Comparison of ENCODE assay signal across 7 mouse cellular contexts in the genomic region with DNA sequence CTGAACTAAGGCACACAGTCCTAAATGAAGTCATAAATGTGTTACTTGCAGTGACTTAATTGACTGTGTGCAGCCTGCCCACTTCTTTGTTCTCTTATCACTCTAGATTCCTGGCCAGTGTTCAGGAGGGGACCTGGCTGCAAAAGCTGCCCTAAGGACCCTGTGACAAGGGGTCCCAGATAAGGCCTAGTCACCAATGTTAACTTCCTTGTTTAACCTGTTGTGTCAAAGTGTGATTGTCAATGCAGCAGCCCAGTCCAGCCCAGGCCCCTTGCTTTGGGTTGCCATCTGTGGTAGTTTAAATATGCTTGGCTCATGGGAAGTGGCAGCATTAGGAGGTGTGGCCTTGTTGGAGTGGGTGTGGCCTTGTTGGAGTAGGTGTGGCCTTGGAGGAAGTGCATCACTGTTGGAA.
DNase-seq lines count a peak whose midpoint lies in the region; ATAC-seq and TF ChIP-seq lines count a peak whose summit lies in the region.
"Not testable (repeated sequence)": the region's sequence is repeated elsewhere in the genome, so short reads cannot be mapped to it uniquely, and the experiment has no call there.

No protein-coding gene starts in this region.

- not testable (repeated sequence) for H3K4me1 ChIP-seq in MEL (ENCODE audit: control insufficient read depth in 1 of 2, insufficient read depth in 2 of 2, low read length in 2 of 2); intestine, postnatal 0 days (replicated peaks; ENCODE audit: control insufficient read depth, insufficient read depth, low read length); stomach, postnatal 0 days (replicated peaks; ENCODE audit: control insufficient read depth, insufficient read depth)
- H3K4me1 ChIP-seq in heart, embryonic 14.5 days (ENCODE audit: control insufficient read depth in 2 of 2, insufficient read depth in 2 of 2, low read length in 2 of 2): peaks cover 18 to 22% of the 10 kb centered on the region in 2 experiments

- not testable (repeated sequence) for H3K9ac ChIP-seq in MEL (ENCODE audit: control insufficient read depth, low read depth, low read length, poor library complexity, severe bottlenecking); heart, embryonic 14.5 days (ENCODE audit: low read length); intestine, postnatal 0 days (ENCODE audit: low read depth, low read length); stomach, postnatal 0 days (ENCODE audit: low read length)

- not testable (repeated sequence) for TF ChIP-seq POLR2A in MEL (IDR thresholded peaks at IDR 0.05; ENCODE audit: control insufficient read depth in 1 of 2, insufficient read depth in 1 of 2, low read depth in 1 of 2, low read length in 2 of 2, poor library complexity in 1 of 2)

- not testable (repeated sequence) for H3K27me3 ChIP-seq in MEL (ENCODE audit: control insufficient read depth in 1 of 2, insufficient read depth in 2 of 2, low read length in 2 of 2); heart, embryonic 14.5 days (ENCODE audit: control insufficient read depth, insufficient read depth, low read length); intestine, postnatal 0 days (replicated peaks; ENCODE audit: control insufficient read depth, insufficient read depth, low read length); stomach, postnatal 0 days (ENCODE audit: control insufficient read depth, insufficient read depth, low read length)

- DNase-seq in MEL (ENCODE audit: low read depth, low spot score): peak; percentile 25
- peak; percentile 18 for DNase-seq in heart, postnatal 4 days
- peak; percentile 21 to 25 for DNase-seq in lung, postnatal 4 days
- DNase-seq in stomach, postnatal 0 days (ENCODE audit: low spot score): peak; percentile 50

- not testable (repeated sequence) for TF ChIP-seq RAD21 in MEL (IDR thresholded peaks at IDR 0.05; ENCODE audit: low read depth, low read length)

- not testable (repeated sequence) for TF ChIP-seq CTCF in MEL (IDR thresholded peaks at IDR 0.05 in 2 of 3, conservative IDR thresholded peaks at IDR 0.05 in 1 of 3; ENCODE audit: control insufficient read depth in 1 of 3, insufficient read depth in 1 of 3, low read depth in 2 of 3, low read length in 3 of 3, poor library complexity in 1 of 3, severe bottlenecking in 1 of 3); intestine, postnatal 0 days (IDR thresholded peaks at IDR 0.05; ENCODE audit: low read depth); stomach, postnatal 0 days (IDR thresholded peaks at IDR 0.05; ENCODE audit: low read depth)

- not testable (repeated sequence) for H3K9me3 ChIP-seq in MEL (replicated peaks; ENCODE audit: insufficient read depth, low read length); heart, embryonic 14.5 days (ENCODE audit: control insufficient read depth, low read length); intestine, postnatal 0 days (ENCODE audit: control insufficient read depth); stomach, postnatal 0 days (ENCODE audit: control insufficient read depth, low read length)

- peak; percentile 33; the same call in 1 of the 2 replicates for ATAC-seq in granulocyte monocyte progenitor cell, adult 5-6 weeks (replicated peaks; ENCODE audit: poor library complexity, severe bottlenecking)
- peak; percentile 68 for ATAC-seq in heart, embryonic 14.5 days (ENCODE audit: insufficient number of reproducible peaks, insufficient read depth, low FRiP score, low read depth)
- ATAC-seq in intestine, postnatal 0 days: peak; percentile 59
- ATAC-seq in stomach, postnatal 0 days (ENCODE audit: low FRiP score, low TSS enrichment): peak; percentile 83

- H3K79me2 ChIP-seq in MEL (ENCODE audit: control insufficient read depth, insufficient read depth, low read length, poor library complexity): not testable (repeated sequence)

- not testable (repeated sequence) for TF ChIP-seq EP300 in MEL (IDR thresholded peaks at IDR 0.05; ENCODE audit: low read depth in 1 of 2, low read length in 2 of 2); stomach, postnatal 0 days (optimal IDR thresholded peaks at IDR 0.05)

- H3K4me3 ChIP-seq in MEL (ENCODE audit: control insufficient read depth in 1 of 2, insufficient read depth in 1 of 2, low read depth in 2 of 2, low read length in 2 of 2); heart, embryonic 14.5 days (ENCODE audit: control insufficient read depth in 1 of 2, insufficient read depth in 1 of 2, low read depth in 1 of 2, low read length in 2 of 2); intestine, postnatal 0 days (ENCODE audit: low read depth, low read length); stomach, postnatal 0 days (ENCODE audit: low read depth, low read length): not testable (repeated sequence)

- H3K4me2 ChIP-seq in heart, embryonic 14.5 days (ENCODE audit: low read length); intestine, postnatal 0 days (replicated peaks; ENCODE audit: low read depth); stomach, postnatal 0 days (replicated peaks; ENCODE audit: low read depth): not testable (repeated sequence)

- H3K36me3 ChIP-seq in MEL (ENCODE audit: control insufficient read depth in 1 of 2, insufficient read depth in 2 of 2, low read length in 2 of 2); heart, embryonic 14.5 days (ENCODE audit: control insufficient read depth, insufficient read depth, low read length); intestine, postnatal 0 days (ENCODE audit: control insufficient read depth, insufficient read depth); stomach, postnatal 0 days (ENCODE audit: control insufficient read depth, insufficient read depth, low read length): not testable (repeated sequence)

- not testable (repeated sequence) for H3K27ac ChIP-seq in MEL (ENCODE audit: control insufficient read depth, low read depth, low read length); intestine, postnatal 0 days (ENCODE audit: low read depth, low read length); stomach, postnatal 0 days (replicated peaks)
- H3K27ac ChIP-seq in heart, embryonic 14.5 days (replicated peaks in 1 of 2; ENCODE audit: control insufficient read depth in 1 of 2, insufficient read depth in 1 of 2, low read depth in 2 of 2, low read length in 2 of 2): peak overlapping the region; percentile 19 to 39; a peak in 2 of 4 replicates

Comparison
In these comparisons a context has a peak if more than half of its experiments do, and no peak if none do; other contexts are left out.
1. ATAC-seq: peak in every context shown above with its lines; median percentile 83 in stomach, postnatal 0 days; 68 in heart, embryonic 14.5 days; 59 in intestine, postnatal 0 days; 33 in granulocyte monocyte progenitor cell, adult 5-6 weeks.